Mouse (Mus musculus) small intestine, adult 2 months (tissue): ENCODE data around the gene Pwwp2b. TPM values are rescaled to one million over a fixed set of nuclear protein-coding genes. Genes with fewer than 3 reads are reported as not detected.

Experiments used
- H3K27ac ChIP-seq: fragments of 200-500 bp; 2 replicates; pipeline ENCODE4 v1.5.1; 2012; ENCODE audit warnings: low read depth, low read length, control low read depth, inconsistent platforms; ENCODE audit not compliant: insufficient read depth
- H3K27me3 ChIP-seq: fragments of 200-500 bp; 2 replicates; pipeline ENCODE4 v1.6.1; 2012; ENCODE audit warnings: mild to moderate bottlenecking, moderate library complexity, low read length, inconsistent platforms; ENCODE audit not compliant: control insufficient read depth, insufficient read depth
- H3K36me3 ChIP-seq: fragments of 200-500 bp; 2 replicates; pipeline ENCODE4 v1.6.1; 2012; ENCODE audit warnings: mild to moderate bottlenecking, low read length, control low read depth, inconsistent platforms; ENCODE audit not compliant: control insufficient read depth, insufficient read depth
- H3K4me1 ChIP-seq: fragments of 200-500 bp; 2 replicates; pipeline ENCODE4 v1.6.1; 2012; ENCODE audit warnings: low read length, inconsistent platforms, mixed read lengths; ENCODE audit not compliant: control insufficient read depth, insufficient read depth, insufficient read length
- H3K4me3 ChIP-seq: fragments of 200-500 bp; 2 replicates; pipeline ENCODE4 v1.5.1; 2012; ENCODE audit warnings: low read depth, mild to moderate bottlenecking, control low read depth, inconsistent platforms, low read length, moderate library complexity
- CTCF ChIP-seq: fragments of 200-500 bp; IDR thresholded peaks from 2 replicates; pipeline ENCODE4 v1.5.1; 2012; ENCODE audit warnings: low read depth, mild to moderate bottlenecking, control low read depth, inconsistent platforms, low read length, moderate library complexity, mixed read lengths; ENCODE audit not compliant: insufficient replicate concordance, insufficient read length; ENCODE audit errors: extremely low read depth
- POLR2A ChIP-seq: fragments of 200-500 bp; IDR thresholded peaks from 2 replicates; pipeline ENCODE4 v1.6.1; 2012; ENCODE audit warnings: low read depth, mild to moderate bottlenecking, control low read depth, inconsistent platforms, low read length, moderate library complexity
- WGBS: fragments of 180-500 bp; shearing (Covaris S2); methylation state at CpG from one replicate; pipeline ENCODE4 v1.1.7; 2018; 5-methylcytosine and 5-hydroxymethylcytosine counted together
- polyA plus RNA-seq: library from polyadenylated mRNA; depleted of rRNA; stranded (reverse); fragments of >200 nt; gene quantifications from 2 replicates; pipeline ENCODE4 v1.2.3, GENCODE M21; 2012

Gene Pwwp2b
- polyA plus RNA-seq, 1 experiment, result 19.4 TPM

- Histone ChIP-seq H3K36me3 (no peaks in the 10 kb centered on the region), H3K4me1 (peaks cover 28% of the 10 kb centered on the region; the same call in 1 of the 2 replicates), H3K27ac (no peak overlapping the region), H3K27me3 (no peaks in the 10 kb centered on the region), H3K4me3 (no peak overlapping the region)
- WGBS, result 36% methylated on average over 5 of the region's 5 CpGs
- TF ChIP-seq CTCF, result peak; percentile 39; the same call in 1 of the 2 replicates
- TF ChIP-seq POLR2A, result no peak
Measured at GRCm38 (mm10) chr7:139304322-139304721, 56.0 kb downstream of the Pwwp2b start.

GRCm38 (mm10) chr7:139307056-139307455 is 58.8 kb downstream of the Pwwp2b start:
- no peak overlapping the region for H3K27ac ChIP-seq
- no peaks in the 10 kb centered on the region for H3K36me3 ChIP-seq
- WGBS, result 73% methylated on average over 2 of the region's 2 CpGs
- no peak overlapping the region for H3K4me3 ChIP-seq
- peaks cover 14% of the 10 kb centered on the region; the same call in 1 of the 2 replicates for H3K4me1 ChIP-seq
- no peak for TF ChIP-seq CTCF
- no peak for TF ChIP-seq POLR2A
- H3K27me3 ChIP-seq, result no peaks in the 10 kb centered on the region; the same call in 1 of the 2 replicates

GRCm38 (mm10) chr7:139308140-139308895 is 60.0 kb downstream of the Pwwp2b start:
- H3K27ac ChIP-seq, result peak overlapping the region; percentile 34
- no peak overlapping the region for H3K4me3 ChIP-seq
- peak; percentile 19; the same call in 1 of the 2 replicates for TF ChIP-seq CTCF
- no peak for TF ChIP-seq POLR2A
- H3K4me1 ChIP-seq, result peaks cover 9% of the 10 kb centered on the region; the same call in 1 of the 2 replicates
- no peaks in the 10 kb centered on the region for H3K36me3 ChIP-seq
- 82% methylated on average over 8 of the region's 8 CpGs for WGBS
- no peaks in the 10 kb centered on the region; the same call in 1 of the 2 replicates for H3K27me3 ChIP-seq

GRCm38 (mm10) chr7:139309106-139309505 is 60.8 kb downstream of the Pwwp2b start:
- H3K27ac ChIP-seq, result peak overlapping the region; percentile 34
- H3K36me3 ChIP-seq, result no peaks in the 10 kb centered on the region
- 74% methylated on average over 2 of the region's 2 CpGs for WGBS

GRCm38 (mm10) chr7:139310487-139310951 is 62.2 kb downstream of the Pwwp2b start:
- H3K36me3 ChIP-seq, result no peaks in the 10 kb centered on the region
- H3K27me3 ChIP-seq, result no peaks in the 10 kb centered on the region; the same call in 1 of the 2 replicates
- no peak for TF ChIP-seq POLR2A
- no peak overlapping the region for H3K4me3 ChIP-seq
- no peak overlapping the region for H3K27ac ChIP-seq
- H3K4me1 ChIP-seq, result 0 out of 2 replicates have a peak, but pooled peaks cover 2% of the 10 kb centered on the region
- WGBS, result 62% methylated on average over 6 of the region's 6 CpGs

More at GRCm38 (mm10) chr7:139309106-139309505, 60.8 kb downstream of the Pwwp2b start:
- no peak for TF ChIP-seq POLR2A
- no peak for TF ChIP-seq CTCF
- Histone ChIP-seq H3K4me3 (no peak overlapping the region), H3K4me1 (peaks cover 6% of the 10 kb centered on the region; the same call in 1 of the 2 replicates), H3K27me3 (no peaks in the 10 kb centered on the region; the same call in 1 of the 2 replicates)

- 76% methylated on average over 5 of the region's 5 CpGs for WGBS
- H3K36me3 ChIP-seq, result no peaks in the 10 kb centered on the region
Measured at GRCm38 (mm10) chr7:139312686-139313085, 64.4 kb downstream of the Pwwp2b start.

GRCm38 (mm10) chr7:139313413-139313812 is 65.1 kb downstream of the Pwwp2b start:
- Histone ChIP-seq H3K4me3 (no peak overlapping the region), H3K27me3 (no peaks in the 10 kb centered on the region; the same call in 1 of the 2 replicates), H3K36me3 (no peaks in the 10 kb centered on the region), H3K4me1 (no peaks in the 10 kb centered on the region), H3K27ac (no peak overlapping the region)
- TF ChIP-seq CTCF, result no peak
- no peak for TF ChIP-seq POLR2A
- 64% methylated on average over 5 of the region's 5 CpGs for WGBS

More at GRCm38 (mm10) chr7:139312686-139313085, 64.4 kb downstream of the Pwwp2b start:
- Histone ChIP-seq H3K27ac (no peak overlapping the region), H3K4me3 (no peak overlapping the region), H3K27me3 (no peaks in the 10 kb centered on the region; the same call in 1 of the 2 replicates), H3K4me1 (no peaks in the 10 kb centered on the region)
- TF ChIP-seq CTCF (no peak), POLR2A (no peak)
